Mouse (Mus musculus) heart, adult 2 months (tissue): ENCODE results near the gene Smim20. TPM values are rescaled to one million over a fixed set of nuclear protein-coding genes. Genes with fewer than 3 reads are reported as not detected.

ENCODE experiments used
- DNase-seq, 2 experiments: peaks; one replicate each; pipeline ENCODE4 v3.0.0; 2021
- H3K27ac ChIP-seq: fragments of 200-600 bp; 2 replicates; pipeline ENCODE4 v1.8.1; 2022
- H3K27me3 ChIP-seq: fragments of 200-500 bp; 2 replicates; pipeline ENCODE4 v1.6.1; 2012; ENCODE audit warnings: mild to moderate bottlenecking, low read length, inconsistent platforms, mixed read lengths; ENCODE audit not compliant: control insufficient read depth, insufficient read depth
- H3K36me3 ChIP-seq: fragments of 200-500 bp; 2 replicates; pipeline ENCODE4 v1.6.1; 2012; ENCODE audit warnings: low read length, inconsistent platforms; ENCODE audit not compliant: control insufficient read depth, insufficient read depth
- H3K4me1 ChIP-seq: fragments of 200-500 bp; 2 replicates; pipeline ENCODE4 v1.6.1; 2011; ENCODE audit warnings: low read length; ENCODE audit not compliant: control insufficient read depth, insufficient read depth
- H3K4me3 ChIP-seq: fragments of 200-600 bp; 2 replicates; pipeline ENCODE4 v1.8.1; 2022
- H3K79me2 ChIP-seq: fragments of 200-500 bp; replicated peaks from 2 replicates; pipeline ENCODE4 v1.6.1; 2012; ENCODE audit warnings: mild to moderate bottlenecking, inconsistent platforms, low read length, moderate library complexity, mixed read lengths; ENCODE audit not compliant: control insufficient read depth, insufficient read depth
- H3K9ac ChIP-seq: fragments of 200-500 bp; 2 replicates; pipeline ENCODE4 v1.6.1; 2012; ENCODE audit warnings: low read depth, mild to moderate bottlenecking, control low read depth, inconsistent platforms, low read length, mixed read lengths
- CTCF ChIP-seq: fragments of 200-600 bp; IDR thresholded peaks from 2 replicates; pipeline ENCODE4 v1.8.1; 2022; ENCODE audit warnings: antibody characterized with exemption, mild to moderate bottlenecking, moderate library complexity
- EP300 ChIP-seq: fragments of 200-500 bp; IDR thresholded peaks from 2 replicates; pipeline ENCODE4 v1.6.1; 2011; ENCODE audit warnings: low read depth, low read length, control low read depth; ENCODE audit not compliant: insufficient read depth
- POLR2A ChIP-seq: fragments of 200-500 bp; IDR thresholded peaks from 2 replicates; pipeline ENCODE4 v1.6.1; 2011; ENCODE audit warnings: mild to moderate bottlenecking, low read depth, low read length, control low read depth; ENCODE audit not compliant: insufficient read depth
- WGBS: fragments of 180-500 bp; shearing (Covaris S2); methylation state at CpG from one replicate; pipeline ENCODE4 v1.1.7; 2018; 5-methylcytosine and 5-hydroxymethylcytosine counted together
- intact Hi-C: fragments of 180-260 bp; cut with DNase I; formaldehyde crosslinking; loops from one replicate; pipeline ENCODE4 v1.15.1; 2025
- polyA plus RNA-seq: library from polyadenylated mRNA; depleted of rRNA; stranded (reverse); fragments of >200 nt; gene quantifications from 2 replicates; pipeline ENCODE4 v1.2.3, GENCODE M21; 2012
- total RNA-seq, 2 experiments: library from RNA; stranded (reverse); gene quantifications; 2 replicates each; pipeline ENCODE4 v1.2.3; 2021

Smim20 gene
- total and polyA plus RNA-seq, 3 experiments = 92.3 to 115 (median 100.0) TPM

- Histone ChIP-seq H3K79me2 (no peaks in the 10 kb centered on the region), H3K27ac (no peak overlapping the region), H3K4me3 (no peak overlapping the region), H3K9ac (no peak overlapping the region), H3K36me3 (no peaks in the 10 kb centered on the region), H3K4me1 (no peaks in the 10 kb centered on the region), H3K27me3 (no peaks in the 10 kb centered on the region)
- no peak for DNase-seq
- intact Hi-C loops = no loop called here
- 39% methylated on average over 9 of the region's 9 CpGs for WGBS
- TF ChIP-seq EP300 (no peak), CTCF (no peak), POLR2A (no peak)
Measured at GRCm38 (mm10) chr5:53289438-53289837, 22.6 kb downstream of the Smim20 start.

GRCm38 (mm10) chr5:53294627-53295026 lies 27.7 kb downstream of the Smim20 start:
- no peak for TF ChIP-seq CTCF
- TF ChIP-seq POLR2A = no peak
- no peak for TF ChIP-seq EP300
- 86% methylated on average over 5 of the region's 5 CpGs for WGBS

GRCm38 (mm10) chr5:53296961-53297360 lies 30.1 kb downstream of the Smim20 start:
- no peak overlapping the region for H3K27ac ChIP-seq
- H3K4me1 ChIP-seq = no peaks in the 10 kb centered on the region
- TF ChIP-seq EP300 (no peak), CTCF (no peak), POLR2A (no peak)
- intact Hi-C loops = no loop called here
- no peak for DNase-seq
- H3K27me3 ChIP-seq = no peaks in the 10 kb centered on the region
- no peak overlapping the region for H3K4me3 ChIP-seq
- H3K9ac ChIP-seq = no peak overlapping the region
- 81% methylated on average over 4 of the region's 4 CpGs for WGBS
- no peaks in the 10 kb centered on the region for H3K36me3 ChIP-seq
- H3K79me2 ChIP-seq = no peaks in the 10 kb centered on the region

More at GRCm38 (mm10) chr5:53294627-53295026, 27.7 kb downstream of the Smim20 start:
- H3K79me2 ChIP-seq = no peaks in the 10 kb centered on the region
- no peak overlapping the region for H3K9ac ChIP-seq
- H3K27me3 ChIP-seq = no peaks in the 10 kb centered on the region
- H3K4me3 ChIP-seq = no peak overlapping the region
- intact Hi-C loops = no loop called here
- no peaks in the 10 kb centered on the region for H3K36me3 ChIP-seq
- no peak overlapping the region for H3K27ac ChIP-seq
- no peak for DNase-seq
- H3K4me1 ChIP-seq = no peaks in the 10 kb centered on the region

GRCm38 (mm10) chr5:53301496-53301895 lies 34.6 kb downstream of the Smim20 start:
- peak; percentile 29 to 31 for DNase-seq
- H3K36me3 ChIP-seq = no peaks in the 10 kb centered on the region
- H3K27me3 ChIP-seq = no peaks in the 10 kb centered on the region
- TF ChIP-seq EP300 (no peak), POLR2A (no peak)
- no peaks in the 10 kb centered on the region for H3K4me1 ChIP-seq
- no peak overlapping the region for H3K9ac ChIP-seq
- intact Hi-C loops = no loop called here
- H3K4me3 ChIP-seq = no peak overlapping the region
- WGBS = 61% methylated on average over 8 of the region's 8 CpGs
- H3K27ac ChIP-seq = no peak overlapping the region
- no peaks in the 10 kb centered on the region for H3K79me2 ChIP-seq

GRCm38 (mm10) chr5:53302895-53303670 lies 36.2 kb downstream of the Smim20 start:
- Histone ChIP-seq H3K79me2 (no peaks in the 10 kb centered on the region), H3K27ac (no peak overlapping the region), H3K4me1 (no peaks in the 10 kb centered on the region), H3K36me3 (no peaks in the 10 kb centered on the region), H3K27me3 (no peaks in the 10 kb centered on the region), H3K9ac (no peak overlapping the region), H3K4me3 (no peak overlapping the region)
- intact Hi-C loops = no loop called here
- DNase-seq = no peak
- no peak for TF ChIP-seq CTCF
- no peak for TF ChIP-seq EP300
- TF ChIP-seq POLR2A = no peak
- 82% methylated on average over 10 of the region's 10 CpGs for WGBS

- Histone ChIP-seq H3K9ac (no peak overlapping the region), H3K27ac (no peak overlapping the region), H3K79me2 (no peaks in the 10 kb centered on the region), H3K27me3 (no peaks in the 10 kb centered on the region), H3K4me3 (no peak overlapping the region), H3K36me3 (no peaks in the 10 kb centered on the region), H3K4me1 (no peaks in the 10 kb centered on the region)
- intact Hi-C loops = no loop called here
- DNase-seq = no peak
- TF ChIP-seq CTCF (no peak), EP300 (no peak), POLR2A (no peak)
- 93% methylated on average over 6 of the region's 6 CpGs for WGBS
Measured at GRCm38 (mm10) chr5:53303941-53304340, 37.1 kb downstream of the Smim20 start.
